Mouse (Mus musculus) lung, postnatal 25 days (tissue): Measurements from ENCODE around the gene Ube2o.
"Not testable (repeated sequence)": the region's sequence is repeated elsewhere in the genome, so short reads cannot be mapped to it uniquely, and the experiment has no call there.

Experiments
- DNase-seq: peaks from one replicate; pipeline ENCODE4 v3.0.0; 2022; ENCODE audit warnings: low spot score

Ube2o gene

GRCm38 (mm10) chr11:116513531-116514038, 67.7 kb downstream of the Ube2o start:
- DNase-seq = no peak

GRCm38 (mm10) chr11:116512987-116513386, 68.3 kb downstream of the Ube2o start:
- DNase-seq = no peak

- no peak for DNase-seq
Measured at GRCm38 (mm10) chr11:116512154-116512553, 69.1 kb downstream of the Ube2o start.

GRCm38 (mm10) chr11:116511301-116511868, 69.9 kb downstream of the Ube2o start:
- DNase-seq = no peak

GRCm38 (mm10) chr11:116508689-116509088, 72.6 kb downstream of the Ube2o start:
- no peak for DNase-seq

GRCm38 (mm10) chr11:116506151-116506875, 74.9 kb downstream of the Ube2o start:
- no peak for DNase-seq

GRCm38 (mm10) chr11:116505573-116505972, 75.7 kb downstream of the Ube2o start:
- DNase-seq = no peak

GRCm38 (mm10) chr11:116504516-116504915, 76.7 kb downstream of the Ube2o start:
- DNase-seq = peak; percentile 48

GRCm38 (mm10) chr11:116501005-116501746, 80.1 kb downstream of the Ube2o start:
- DNase-seq = peak; percentile 54

GRCm38 (mm10) chr11:116499018-116499417, 82.2 kb downstream of the Ube2o start:
- DNase-seq = no peak

GRCm38 (mm10) chr11:116498596-116498995, 82.7 kb downstream of the Ube2o start:
- DNase-seq = no peak

- DNase-seq = no peak
Measured at GRCm38 (mm10) chr11:116497313-116497712, 83.9 kb downstream of the Ube2o start.

GRCm38 (mm10) chr11:116494474-116495174, 86.6 kb downstream of the Ube2o start:
- peak; percentile 73 for DNase-seq

GRCm38 (mm10) chr11:116493795-116494252, 87.4 kb downstream of the Ube2o start, which contains the start of gene Prpsap1:
Prpsap1 (minus strand) TSS chr11:116494202.
- peak; percentile 61 for DNase-seq

GRCm38 (mm10) chr11:116493191-116493590, 88.1 kb downstream of the Ube2o start:
- no peak for DNase-seq

GRCm38 (mm10) chr11:116492507-116492906, 88.7 kb downstream of the Ube2o start:
- DNase-seq = not testable (repeated sequence)

- DNase-seq = no peak
Measured at GRCm38 (mm10) chr11:116491338-116491737, 89.9 kb downstream of the Ube2o start.

- DNase-seq = peak; percentile 88
Measured at GRCm38 (mm10) chr11:116490232-116491107, 90.8 kb downstream of the Ube2o start.

GRCm38 (mm10) chr11:116489771-116490231, 91.4 kb downstream of the Ube2o start:
- no peak for DNase-seq

- DNase-seq = no peak
Measured at GRCm38 (mm10) chr11:116488693-116489375, 92.4 kb downstream of the Ube2o start.
